Mouse (Mus musculus) forebrain, embryonic 10.5 days (tissue): ENCODE measurements around the gene Rgl2. TPM values are rescaled to one million over a fixed set of nuclear protein-coding genes. Genes with fewer than 3 reads are reported as not detected.

Source experiments
- DNase-seq: peaks from one replicate; pipeline ENCODE4 v3.0.0-alpha.2; 2017; ENCODE audit warnings: low spot score; ENCODE audit errors: extremely low spot score
- H3K27ac ChIP-seq: fragments of 300-500 bp; sonication (generic); 2 replicates; pipeline ENCODE4 v1.5.1; 2016; ENCODE audit warnings: mild to moderate bottlenecking
- H3K27me3 ChIP-seq: fragments of 300-500 bp; sonication (generic); 2 replicates; pipeline ENCODE4 v1.6.1; 2016; ENCODE audit warnings: mild to moderate bottlenecking; ENCODE audit not compliant: poor library complexity, severe bottlenecking
- H3K36me3 ChIP-seq: fragments of 300-500 bp; sonication (generic); replicated peaks from 2 replicates; pipeline ENCODE4 v1.6.1; 2016; ENCODE audit warnings: mild to moderate bottlenecking, moderate library complexity
- H3K4me1 ChIP-seq: fragments of 300-500 bp; sonication (generic); 2 replicates; pipeline ENCODE4 v1.6.1; 2016
- H3K4me3 ChIP-seq: fragments of 300-500 bp; sonication (generic); 2 replicates; pipeline ENCODE4 v1.5.1; 2016; ENCODE audit warnings: mild to moderate bottlenecking, moderate library complexity
- H3K9me3 ChIP-seq: fragments of 300-500 bp; sonication (generic); 2 replicates; pipeline ENCODE4 v1.6.1; 2016; ENCODE audit warnings: mild to moderate bottlenecking, moderate library complexity
- WGBS: fragments of 180-500 bp; shearing (Covaris S2); methylation state at CpG from one replicate; pipeline ENCODE4 v1.1.7; 2016; 5-methylcytosine and 5-hydroxymethylcytosine counted together
- polyA plus RNA-seq: library from polyadenylated mRNA; unstranded; fragments of >200 nt; fragmentation: Nextera tagmentation; extraction: Ambion mirVana; gene quantifications from 2 replicates; pipeline ENCODE4 v1.2.1, GENCODE M21; 2016

The Rgl2 gene
- polyA plus RNA-seq, 1 experiment from 2014 or later, result 46.7 TPM

DNA sequence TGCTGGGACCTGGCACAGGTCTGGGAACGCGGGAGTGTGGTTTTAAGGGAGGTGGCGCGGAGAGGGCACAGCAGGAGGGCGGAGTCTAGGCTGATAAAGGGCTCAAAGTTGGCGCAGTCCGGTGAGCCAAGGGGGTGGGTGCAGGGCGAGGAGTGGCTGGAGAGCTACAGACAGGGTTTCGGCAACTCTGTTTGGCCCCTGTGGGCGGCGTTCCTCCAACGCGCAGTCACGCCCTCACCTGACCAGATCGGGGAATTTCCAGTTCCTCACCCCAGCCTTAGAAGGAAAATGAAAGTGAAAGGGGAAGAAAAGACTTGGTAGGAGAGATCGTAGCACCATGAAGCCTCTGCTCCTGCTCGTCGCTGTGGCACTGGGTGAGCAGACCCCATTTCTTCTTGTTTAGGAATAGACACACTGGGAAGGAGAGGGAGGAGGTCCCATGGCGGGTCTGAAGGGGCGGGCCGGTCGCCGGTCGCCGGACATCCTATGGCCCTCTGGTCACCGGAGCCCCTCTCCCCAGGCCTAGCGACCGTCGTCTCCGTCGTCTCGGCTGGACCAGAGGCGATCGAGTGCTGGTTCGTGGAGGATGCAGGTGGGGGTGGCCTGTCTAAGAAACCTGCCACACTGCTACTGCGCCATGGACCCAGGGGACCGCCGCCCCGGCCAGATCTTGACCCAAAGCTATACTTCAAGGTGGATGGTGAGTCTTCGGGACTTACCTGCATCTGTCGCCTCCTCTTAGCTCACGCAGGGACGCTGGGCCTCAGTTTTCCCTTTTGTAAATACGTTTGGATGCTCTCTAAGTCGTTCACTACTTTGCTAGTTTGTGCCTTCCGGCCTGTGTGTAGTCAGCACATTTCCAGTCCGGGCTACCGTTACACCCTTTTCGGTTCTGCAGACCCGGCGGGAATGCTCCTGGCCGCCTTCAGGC lies 9.7 kb upstream of the Rgl2 start:
- WGBS, result under 1% methylated on average over 52 of the region's 52 CpGs

DNA sequence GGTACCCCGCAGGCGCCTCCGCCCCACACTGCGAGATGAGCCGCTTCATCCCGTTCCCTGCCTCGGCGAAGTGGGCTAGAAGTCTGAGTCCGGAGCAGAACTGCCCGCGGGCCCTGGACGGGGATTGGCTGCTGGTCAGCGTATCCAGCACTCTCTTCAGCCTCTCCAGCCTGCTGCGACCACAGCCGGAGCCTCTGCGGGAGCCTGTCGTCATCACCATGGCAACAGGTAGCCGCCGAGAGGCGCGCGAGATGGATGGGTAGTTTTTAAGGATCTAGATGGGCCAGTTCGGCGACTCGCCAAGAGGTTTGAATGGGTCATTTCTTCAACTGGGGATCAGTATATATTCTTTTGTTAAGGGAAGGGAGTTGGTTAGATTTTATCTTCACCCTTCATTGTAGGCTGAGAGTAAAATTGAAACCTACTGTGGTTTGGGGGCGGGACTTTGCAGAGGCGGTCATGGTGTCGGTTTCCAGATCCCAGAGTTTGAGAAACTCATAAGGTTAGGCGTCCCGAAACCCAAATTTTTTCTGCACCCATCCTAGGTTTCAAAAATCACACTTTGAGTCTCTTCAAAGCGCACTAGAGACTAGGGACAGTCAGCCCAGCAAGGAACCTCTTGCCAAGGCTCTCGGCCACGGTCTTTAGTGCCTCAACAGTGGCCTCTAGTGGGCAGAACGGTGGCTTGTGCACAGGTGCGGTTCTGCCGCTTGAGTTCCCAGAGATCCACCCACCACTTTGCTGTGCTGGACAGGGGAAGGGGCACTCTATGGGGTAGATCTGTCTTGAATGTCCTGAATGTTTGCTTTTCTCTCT lies 8.9 kb upstream of the Rgl2 start:
- Histone ChIP-seq H3K36me3 (peaks cover 26% of the 10 kb centered on the region), H3K4me1 (peaks cover 55% of the 10 kb centered on the region), H3K4me3 (peak overlapping the region; percentile 76), H3K9me3 (no peaks in the 10 kb centered on the region; the same call in 1 of the 2 replicates), H3K27me3 (peaks cover 15% of the 10 kb centered on the region), H3K27ac (peak overlapping the region; percentile 83)
- DNase-seq, result peak; percentile 85
- WGBS, result under 1% methylated on average over 36 of the region's 36 CpGs

More for the DNA sequence above, 9.7 kb upstream of the Rgl2 start:
- no peaks in the 10 kb centered on the region; the same call in 1 of the 2 replicates for H3K9me3 ChIP-seq
- H3K4me1 ChIP-seq, result peaks cover 62% of the 10 kb centered on the region
- peaks cover 25% of the 10 kb centered on the region for H3K36me3 ChIP-seq
- H3K4me3 ChIP-seq, result peak overlapping the region; percentile 76
- peak; percentile 44 for DNase-seq
- peak overlapping the region; percentile 83 for H3K27ac ChIP-seq
- peaks cover 15% of the 10 kb centered on the region for H3K27me3 ChIP-seq

DNA sequence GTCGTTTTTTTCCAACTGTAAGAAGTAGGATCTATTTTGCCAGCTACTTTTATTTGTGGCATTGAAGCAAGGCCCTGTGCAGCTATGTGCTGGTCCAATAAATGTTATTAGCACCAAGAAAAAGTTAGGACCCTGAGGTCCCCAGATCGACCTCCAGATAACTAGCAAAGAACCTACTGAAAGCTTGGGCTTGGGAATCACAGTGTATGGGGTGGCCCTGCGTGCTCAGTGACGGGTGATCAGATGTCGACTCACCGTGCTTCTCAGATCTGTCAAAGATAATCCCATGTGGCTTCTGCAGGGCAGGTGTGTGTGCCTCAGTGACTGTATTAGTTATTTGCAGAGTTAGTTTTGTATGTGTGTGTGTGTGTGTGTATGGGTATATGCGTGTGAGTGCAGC lies 8.0 kb upstream of the Rgl2 start:
- Histone ChIP-seq H3K36me3 (peaks cover 35% of the 10 kb centered on the region), H3K4me1 (peaks cover 52% of the 10 kb centered on the region), H3K27ac (no peak overlapping the region), H3K9me3 (no peaks in the 10 kb centered on the region; the same call in 1 of the 2 replicates), H3K4me3 (peak overlapping the region; percentile 76; the same call in 1 of the 2 replicates), H3K27me3 (peaks cover 15% of the 10 kb centered on the region)
- 89% methylated on average over 7 of the region's 7 CpGs for WGBS
- no peak for DNase-seq

- Histone ChIP-seq H3K36me3 (peaks cover 28% of the 10 kb centered on the region), H3K9me3 (no peaks in the 10 kb centered on the region), H3K27ac (no peak overlapping the region), H3K27me3 (no peaks in the 10 kb centered on the region), H3K4me1 (peaks cover 37% of the 10 kb centered on the region), H3K4me3 (peak overlapping the region; percentile 0; the same call in 1 of the 2 replicates)
- WGBS, result 85% methylated on average over 10 of the region's 10 CpGs
- no peak for DNase-seq
Measured at GRCm38 (mm10) chr17:33924577-33925283, 4.6 kb upstream of the Rgl2 start.

DNA sequence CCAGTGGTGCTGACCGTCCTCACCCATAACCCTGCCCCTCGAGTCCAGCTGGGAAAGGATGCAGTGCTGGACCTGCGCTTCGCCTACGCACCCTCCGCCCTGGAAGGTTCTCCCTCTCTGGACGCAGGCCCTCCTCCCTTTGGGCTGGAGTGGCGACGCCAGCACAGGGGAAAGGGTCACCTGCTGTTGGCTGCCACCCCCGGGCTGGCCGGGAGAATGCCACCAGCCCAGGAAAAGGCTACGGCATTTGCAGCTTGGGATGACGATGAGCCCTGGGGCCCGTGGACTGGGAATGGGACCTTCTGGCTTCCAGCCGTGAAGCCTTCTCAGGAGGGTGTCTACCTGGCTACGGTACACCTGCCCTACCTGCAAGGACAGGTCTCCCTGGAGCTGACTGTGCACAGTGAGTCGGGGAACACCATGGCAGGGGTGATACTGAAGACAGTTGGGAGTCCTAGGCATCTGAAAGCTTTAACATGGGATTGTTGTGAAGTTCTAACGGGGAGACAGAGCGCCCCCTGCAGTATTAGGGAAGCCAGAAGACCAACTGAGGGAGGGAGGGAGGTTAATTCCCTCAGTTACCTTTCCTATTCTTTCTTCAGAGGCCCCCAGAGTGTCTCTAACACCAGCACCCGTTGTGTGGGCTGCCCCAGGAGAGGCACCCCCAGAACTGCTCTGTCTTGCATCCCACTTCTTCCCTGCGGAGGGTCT lies 3.8 kb upstream of the Rgl2 start:
- H3K9me3 ChIP-seq, result no peaks in the 10 kb centered on the region
- H3K4me3 ChIP-seq, result peak overlapping the region; percentile 14; the same call in 1 of the 2 replicates
- H3K27me3 ChIP-seq, result no peaks in the 10 kb centered on the region
- no peak overlapping the region for H3K27ac ChIP-seq
- peaks cover 28% of the 10 kb centered on the region for H3K36me3 ChIP-seq
- 82% methylated on average over 21 of the region's 21 CpGs for WGBS
- peaks cover 35% of the 10 kb centered on the region for H3K4me1 ChIP-seq
- DNase-seq, result no peak

DNA sequence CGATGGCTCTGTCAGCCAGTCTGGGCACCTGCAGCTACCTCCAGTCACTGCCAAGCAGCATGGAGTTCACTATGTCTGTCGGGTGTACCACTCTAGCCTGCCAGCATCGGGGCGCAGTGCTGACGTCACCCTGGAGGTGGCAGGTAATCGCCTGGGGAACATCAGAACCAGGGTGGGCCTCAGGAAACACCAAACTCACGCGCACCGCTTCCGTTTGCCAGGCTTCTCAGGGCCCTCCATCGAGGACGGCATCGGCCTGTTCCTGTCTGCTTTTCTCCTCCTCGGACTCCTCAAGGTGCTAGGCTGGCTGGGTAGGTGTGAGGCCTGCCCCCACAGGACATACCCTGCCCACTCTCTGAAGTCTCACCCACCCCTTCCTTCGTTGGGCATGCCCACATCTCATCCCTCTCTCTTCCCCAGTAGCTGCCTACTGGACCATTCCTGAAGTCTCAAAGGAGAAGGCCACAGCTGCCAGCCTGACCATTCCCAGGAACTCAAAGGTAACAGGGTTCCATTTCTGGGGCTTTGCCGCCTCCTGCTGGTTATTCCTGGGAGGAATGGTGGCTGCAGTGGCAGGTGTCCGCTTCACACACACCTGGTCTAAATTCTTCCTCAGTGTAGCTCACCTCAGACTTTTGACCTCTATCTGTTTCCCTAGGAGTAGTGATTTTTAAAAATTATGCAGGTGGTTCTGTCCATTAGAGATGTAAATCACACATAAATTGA lies 3.0 kb upstream of the Rgl2 start:
- Histone ChIP-seq H3K4me1 (peaks cover 37% of the 10 kb centered on the region), H3K27ac (no peak overlapping the region), H3K4me3 (peak overlapping the region; percentile 14; the same call in 1 of the 2 replicates), H3K27me3 (peaks cover 3% of the 10 kb centered on the region; the same call in 1 of the 2 replicates), H3K36me3 (peaks cover 28% of the 10 kb centered on the region), H3K9me3 (no peaks in the 10 kb centered on the region)
- DNase-seq, result no peak
- WGBS, result 73% methylated on average over 17 of the region's 17 CpGs

GRCm38 (mm10) chr17:33928251-33928947 lies 944 bp upstream of the Rgl2 start:
- Histone ChIP-seq H3K27me3 (peaks cover 4% of the 10 kb centered on the region; the same call in 1 of the 2 replicates), H3K27ac (peak overlapping the region; percentile 92), H3K4me3 (peak overlapping the region; percentile 98), H3K36me3 (peaks cover 44% of the 10 kb centered on the region), H3K9me3 (no peaks in the 10 kb centered on the region), H3K4me1 (peaks cover 51% of the 10 kb centered on the region)
- DNase-seq, result no peak
- WGBS, result 68% methylated on average over 21 of the region's 21 CpGs

DNA sequence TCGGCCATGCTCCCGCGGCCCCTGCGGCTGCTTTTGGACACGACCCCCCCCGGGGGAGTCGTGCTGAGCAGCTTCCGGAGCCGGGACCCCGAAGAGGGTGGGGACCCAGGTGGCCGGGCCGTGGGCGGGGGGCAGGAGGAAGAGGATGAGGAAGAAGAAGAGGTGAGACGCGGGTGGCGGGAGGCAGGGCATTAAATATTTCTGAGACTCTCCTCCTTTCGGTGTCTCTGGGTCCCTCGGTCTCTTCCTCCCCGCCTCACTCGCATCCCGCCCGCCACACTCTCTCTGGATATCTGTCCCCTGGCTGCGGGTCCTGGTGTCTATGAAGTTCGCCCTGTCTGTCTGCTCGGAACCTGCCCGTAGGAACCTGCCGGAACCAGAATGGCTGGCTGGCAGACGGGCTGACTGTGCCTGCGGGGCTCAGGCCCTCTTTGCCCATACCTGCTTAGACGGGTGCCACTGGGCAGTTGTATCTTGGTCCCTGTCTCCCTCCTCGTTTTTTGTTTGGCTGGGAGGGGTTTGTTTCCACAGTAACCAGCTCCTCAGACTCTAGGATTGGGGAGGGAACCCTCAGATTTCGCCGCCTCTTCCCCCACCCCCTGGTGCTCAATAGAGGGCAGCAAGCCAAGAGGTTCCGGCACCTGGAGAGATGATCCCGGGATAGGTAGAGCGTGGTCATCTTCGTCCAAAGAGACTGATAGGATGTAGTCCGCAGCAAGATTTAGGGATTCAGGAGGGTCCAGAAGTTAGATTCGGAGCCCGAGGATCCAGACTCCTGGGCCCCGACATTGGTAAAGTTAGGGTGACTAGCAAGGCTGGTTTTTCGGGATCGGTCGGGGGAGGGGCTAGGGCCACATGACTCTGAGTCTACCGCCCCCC lies 1.2 kb downstream of the Rgl2 start:
- Histone ChIP-seq H3K36me3 (peaks cover 57% of the 10 kb centered on the region), H3K4me1 (peaks cover 49% of the 10 kb centered on the region), H3K4me3 (peak overlapping the region; percentile 98), H3K27ac (peak overlapping the region; percentile 92), H3K27me3 (peaks cover 4% of the 10 kb centered on the region; the same call in 1 of the 2 replicates), H3K9me3 (no peaks in the 10 kb centered on the region)
- WGBS, result under 1% methylated on average over 45 of the region's 45 CpGs
- DNase-seq, result no peak

GRCm38 (mm10) chr17:33931159-33931866 lies 2.0 kb downstream of the Rgl2 start:
- H3K27me3 ChIP-seq, result peaks cover 4% of the 10 kb centered on the region; the same call in 1 of the 2 replicates
- H3K27ac ChIP-seq, result peak overlapping the region; percentile 92
- peaks cover 57% of the 10 kb centered on the region for H3K36me3 ChIP-seq
- H3K4me3 ChIP-seq, result peak overlapping the region; percentile 98
- peaks cover 48% of the 10 kb centered on the region for H3K4me1 ChIP-seq
- no peak for DNase-seq
- 33% methylated on average over 18 of the region's 18 CpGs for WGBS
- H3K9me3 ChIP-seq, result no peaks in the 10 kb centered on the region

- Histone ChIP-seq H3K4me1 (peaks cover 48% of the 10 kb centered on the region), H3K27me3 (peaks cover 4% of the 10 kb centered on the region; the same call in 1 of the 2 replicates), H3K4me3 (peak overlapping the region; percentile 23), H3K9me3 (no peaks in the 10 kb centered on the region), H3K27ac (no peak overlapping the region), H3K36me3 (peaks cover 57% of the 10 kb centered on the region)
- no peak for DNase-seq
- 93% methylated on average over 11 of the region's 11 CpGs for WGBS
Measured at GRCm38 (mm10) chr17:33931947-33932346, 2.6 kb downstream of the Rgl2 start.
